Mouse (Mus musculus) midbrain, embryonic 16.5 days (tissue): ENCODE measurements around the gene Gm49450. TPM values are rescaled to one million over a fixed set of nuclear protein-coding genes. Genes with fewer than 3 reads are reported as not detected.

Source experiments
- ATAC-seq: fragments of 200-750 bp; cut with Nextera tagmentation; 2 replicates; pipeline ENCODE4 v1.8.0; 2017; ENCODE audit warnings: moderate TSS enrichment
- H3K27ac ChIP-seq: fragments of 300-500 bp; sonication (generic); 2 replicates; pipeline ENCODE4 v1.5.1; 2014; ENCODE audit warnings: mild to moderate bottlenecking, low read length, mixed read lengths
- H3K27me3 ChIP-seq: fragments of 300-500 bp; sonication (generic); 2 replicates; pipeline ENCODE4 v1.6.1; 2014; ENCODE audit warnings: low read depth, low read length, mixed read lengths; ENCODE audit not compliant: control insufficient read depth, insufficient read depth
- H3K36me3 ChIP-seq: fragments of 300-500 bp; sonication (generic); 2 replicates; pipeline ENCODE4 v1.6.1; 2014; ENCODE audit warnings: mild to moderate bottlenecking, low read length, moderate library complexity, mixed read lengths; ENCODE audit not compliant: control insufficient read depth, insufficient read depth
- H3K4me1 ChIP-seq: fragments of 300-500 bp; sonication (generic); 2 replicates; pipeline ENCODE4 v1.6.1; 2014; ENCODE audit warnings: mild to moderate bottlenecking, low read length, mixed read lengths; ENCODE audit not compliant: control insufficient read depth, insufficient read depth
- H3K4me2 ChIP-seq: fragments of 300-500 bp; sonication (generic); 2 replicates; pipeline ENCODE4 v1.6.1; 2014; ENCODE audit warnings: mild to moderate bottlenecking, low read length, mixed read lengths
- H3K4me3 ChIP-seq: fragments of 300-500 bp; sonication (generic); 2 replicates; pipeline ENCODE4 v1.5.1; 2014; ENCODE audit warnings: low read depth, mild to moderate bottlenecking, low read length, moderate library complexity, mixed read lengths
- H3K9ac ChIP-seq: fragments of 300-500 bp; sonication (generic); 2 replicates; pipeline ENCODE4 v1.6.1; 2014; ENCODE audit warnings: low read depth, low read length, mixed read lengths
- H3K9me3 ChIP-seq: fragments of 300-500 bp; sonication (generic); replicated peaks from 2 replicates; pipeline ENCODE4 v1.6.1; 2014; ENCODE audit warnings: mild to moderate bottlenecking, low read length, mixed read lengths; ENCODE audit not compliant: control insufficient read depth, poor library complexity, severe bottlenecking
- WGBS: fragments of 180-500 bp; shearing (Covaris S2); extraction: QIAGEN DNeasy Blood & Tissue Kit; methylation state at CpG from one replicate; pipeline ENCODE4 v1.1.7; 2014; 5-methylcytosine and 5-hydroxymethylcytosine counted together
- polyA plus RNA-seq: library from polyadenylated mRNA; unstranded; fragments of >200 nt; fragmentation: Nextera tagmentation; extraction: Ambion mirVana; gene quantifications from 2 replicates; pipeline ENCODE4 v1.2.1, GENCODE M21; 2015

The Gm49450 gene
- polyA plus RNA-seq, 1 experiment from 2014 or later = not detected

DNA sequence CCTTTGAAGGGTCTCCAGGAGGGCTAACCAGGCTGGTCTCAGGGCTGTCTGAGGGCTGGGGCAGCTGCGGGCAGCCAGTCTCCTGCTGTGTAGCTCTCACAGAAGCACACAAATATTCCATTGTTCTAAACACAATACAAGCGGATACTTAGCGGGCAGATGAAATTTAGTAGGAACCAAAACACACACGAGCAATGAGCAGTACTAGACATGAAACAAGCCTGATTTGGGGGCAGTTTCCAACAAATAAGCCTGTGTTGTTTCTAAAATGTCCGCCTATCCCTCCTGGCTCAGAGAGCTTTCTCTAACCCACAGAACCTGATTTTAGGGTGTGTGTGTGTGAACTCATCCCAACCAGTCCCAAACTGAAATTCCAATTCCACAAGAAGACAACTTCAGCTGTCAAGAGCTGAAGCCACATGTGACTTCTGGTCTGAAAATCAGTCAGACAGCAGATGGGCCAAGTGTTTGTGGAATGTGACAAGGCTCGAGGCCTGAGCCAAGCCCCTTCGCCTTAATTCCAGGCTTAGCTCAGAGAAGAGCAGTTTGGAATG lies 33.8 kb upstream of the Gm49450 start:
- ATAC-seq = no peak
- Histone ChIP-seq H3K4me3 (peak overlapping the region; percentile 42), H3K36me3 (no peaks in the 10 kb centered on the region), H3K27me3 (no peaks in the 10 kb centered on the region), H3K4me1 (peaks cover 64% of the 10 kb centered on the region), H3K27ac (peak overlapping the region; percentile 100), H3K9ac (peak overlapping the region; percentile 78), H3K4me2 (peak overlapping the region; percentile 74), H3K9me3 (no peaks in the 10 kb centered on the region)
- WGBS = 1% methylated on average over 7 of the region's 7 CpGs

- ATAC-seq = 0 out of 2 replicates have a peak, but pooled peaks have one; percentile 25
- Histone ChIP-seq H3K4me3 (peak overlapping the region; percentile 42), H3K27me3 (no peaks in the 10 kb centered on the region), H3K27ac (peak overlapping the region; percentile 100), H3K4me2 (peak overlapping the region; percentile 74), H3K9ac (peak overlapping the region; percentile 78), H3K4me1 (peaks cover 64% of the 10 kb centered on the region), H3K36me3 (no peaks in the 10 kb centered on the region), H3K9me3 (no peaks in the 10 kb centered on the region)
- 7% methylated on average over 12 of the region's 12 CpGs for WGBS
Measured at GRCm38 (mm10) chr15:98985982-98986715, 32.8 kb upstream of the Gm49450 start.

DNA sequence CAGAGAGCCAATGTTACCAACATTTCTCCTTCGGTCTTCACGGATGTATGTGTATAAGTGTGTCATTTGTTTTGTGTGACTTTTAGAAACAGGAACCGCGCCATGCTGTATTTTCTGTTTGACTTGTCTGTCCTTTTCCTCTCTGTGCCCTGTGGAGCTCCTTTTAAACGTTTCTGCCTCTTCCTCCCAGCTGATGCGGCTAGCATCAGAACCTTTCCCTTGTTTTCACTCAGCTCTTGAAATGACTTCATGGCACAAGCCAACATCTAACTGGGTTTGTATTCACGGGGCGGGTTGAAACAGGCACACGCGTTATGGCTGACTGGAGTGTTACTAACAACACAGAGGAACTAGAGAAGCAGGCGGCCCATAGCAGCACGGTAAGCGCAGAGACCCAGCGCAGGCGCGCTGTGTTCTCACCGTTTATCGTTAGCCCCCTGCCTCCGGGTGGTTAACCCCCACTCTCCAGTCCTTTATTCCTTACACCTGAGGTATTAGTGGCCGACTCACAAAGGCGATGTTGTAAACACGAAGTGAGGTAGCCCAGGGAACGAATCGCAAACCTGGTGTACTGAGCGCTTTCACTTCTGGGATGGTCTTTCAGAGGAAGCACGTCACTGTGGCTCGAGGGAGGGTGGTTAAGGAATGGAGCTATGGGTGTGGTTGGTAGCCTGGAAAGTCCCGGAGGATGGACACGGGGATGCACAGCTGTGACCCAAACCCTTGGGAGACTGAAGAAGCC lies 32.1 kb upstream of the Gm49450 start:
- 1% methylated on average over 29 of the region's 29 CpGs for WGBS
- no peaks in the 10 kb centered on the region for H3K36me3 ChIP-seq

DNA sequence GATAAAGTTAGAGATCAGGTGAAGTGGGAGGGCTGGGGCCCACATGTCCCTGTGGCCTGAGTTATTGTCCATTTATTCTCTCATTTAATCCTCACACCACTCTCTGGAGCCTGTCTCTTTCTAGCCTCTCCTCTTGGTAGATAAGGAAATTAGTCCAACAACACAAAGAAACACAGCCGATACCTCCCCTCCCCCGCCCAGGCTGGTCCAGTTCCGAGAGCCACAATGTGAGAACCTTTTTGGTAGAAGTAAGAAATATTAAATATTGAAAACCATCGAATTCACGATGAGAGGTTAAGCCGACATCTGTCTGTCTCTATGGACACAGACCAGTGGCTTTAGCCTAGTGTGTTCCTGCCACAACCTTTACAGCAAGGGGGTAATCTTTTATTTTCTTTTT lies 31.3 kb upstream of the Gm49450 start:
- no peak for ATAC-seq
- Histone ChIP-seq H3K27me3 (no peaks in the 10 kb centered on the region), H3K27ac (peak overlapping the region; percentile 100), H3K4me2 (peak overlapping the region; percentile 74), H3K36me3 (no peaks in the 10 kb centered on the region), H3K4me1 (peaks cover 55% of the 10 kb centered on the region), H3K4me3 (peak overlapping the region; percentile 42), H3K9me3 (no peaks in the 10 kb centered on the region), H3K9ac (peak overlapping the region; percentile 78)
- 15% methylated on average over 6 of the region's 6 CpGs for WGBS

More for the DNA sequence above, 32.1 kb upstream of the Gm49450 start:
- Histone ChIP-seq H3K9ac (peak overlapping the region; percentile 78), H3K4me2 (peak overlapping the region; percentile 74), H3K9me3 (no peaks in the 10 kb centered on the region), H3K4me3 (peak overlapping the region; percentile 42), H3K27me3 (no peaks in the 10 kb centered on the region), H3K27ac (peak overlapping the region; percentile 100), H3K4me1 (peaks cover 57% of the 10 kb centered on the region)
- peak; percentile 77 for ATAC-seq

DNA sequence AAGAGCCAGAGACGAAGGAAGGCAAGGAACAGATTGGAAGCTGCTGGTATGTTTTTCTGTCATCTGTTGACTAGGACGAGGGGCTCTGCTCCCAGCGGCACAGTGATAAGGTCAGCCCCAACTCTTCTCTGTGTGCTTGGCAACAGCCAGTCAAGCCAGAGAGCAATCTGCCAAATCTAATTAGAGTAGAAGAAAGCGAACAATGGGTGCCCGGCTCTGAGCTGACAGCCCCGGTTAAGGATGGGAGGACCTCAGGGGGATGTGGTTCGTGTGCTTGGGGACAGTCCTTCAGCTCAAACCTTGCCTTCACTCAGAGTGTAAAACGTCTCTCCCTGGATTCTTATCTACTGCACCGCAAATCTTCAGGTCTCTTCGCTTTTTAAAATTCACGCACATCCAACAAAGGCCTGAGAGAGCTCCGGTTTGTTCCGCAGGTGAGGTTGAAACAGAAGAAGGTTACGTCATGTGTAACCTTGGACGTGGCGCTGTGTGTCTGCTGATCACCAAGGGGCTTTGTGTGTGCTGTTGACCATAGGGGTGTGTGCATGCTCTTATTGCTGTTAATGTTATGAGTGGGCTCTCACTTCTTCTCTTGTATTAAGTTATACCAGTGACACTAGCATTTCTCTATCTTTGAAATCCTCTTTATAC lies 30.2 kb upstream of the Gm49450 start:
- ATAC-seq = peak; percentile 40; the same call in 1 of the 2 replicates

GRCm38 (mm10) chr15:98982100-98982499 lies 28.7 kb upstream of the Gm49450 start:
- no peak for ATAC-seq
- Histone ChIP-seq H3K4me2 (peak overlapping the region; percentile 17; the same call in 1 of the 2 replicates), H3K36me3 (no peaks in the 10 kb centered on the region), H3K4me3 (no peak overlapping the region), H3K27me3 (no peaks in the 10 kb centered on the region), H3K9me3 (no peaks in the 10 kb centered on the region), H3K27ac (peak overlapping the region; percentile 100), H3K9ac (no peak overlapping the region), H3K4me1 (peaks cover 49% of the 10 kb centered on the region)
- 63% methylated on average over 6 of the region's 6 CpGs for WGBS

More for the DNA sequence above, 30.2 kb upstream of the Gm49450 start:
- Histone ChIP-seq H3K9ac (peak overlapping the region; percentile 68), H3K27me3 (no peaks in the 10 kb centered on the region), H3K4me3 (peak overlapping the region; percentile 42), H3K4me1 (peaks cover 49% of the 10 kb centered on the region), H3K27ac (peak overlapping the region; percentile 100), H3K36me3 (no peaks in the 10 kb centered on the region), H3K4me2 (peak overlapping the region; percentile 74), H3K9me3 (no peaks in the 10 kb centered on the region)
- WGBS = 5% methylated on average over 16 of the region's 16 CpGs

- ATAC-seq = no peak
- H3K4me3 ChIP-seq = no peak overlapping the region
- WGBS = 24% methylated on average over 7 of the region's 7 CpGs
- H3K9ac ChIP-seq = no peak overlapping the region; the same call in 1 of the 2 replicates
- peak overlapping the region; percentile 61 for H3K27ac ChIP-seq
- no peaks in the 10 kb centered on the region for H3K27me3 ChIP-seq
- no peaks in the 10 kb centered on the region for H3K36me3 ChIP-seq
- no peaks in the 10 kb centered on the region for H3K9me3 ChIP-seq
- peaks cover 51% of the 10 kb centered on the region for H3K4me1 ChIP-seq
- no peak overlapping the region for H3K4me2 ChIP-seq
Measured at GRCm38 (mm10) chr15:98980012-98980614, 26.8 kb upstream of the Gm49450 start.

DNA sequence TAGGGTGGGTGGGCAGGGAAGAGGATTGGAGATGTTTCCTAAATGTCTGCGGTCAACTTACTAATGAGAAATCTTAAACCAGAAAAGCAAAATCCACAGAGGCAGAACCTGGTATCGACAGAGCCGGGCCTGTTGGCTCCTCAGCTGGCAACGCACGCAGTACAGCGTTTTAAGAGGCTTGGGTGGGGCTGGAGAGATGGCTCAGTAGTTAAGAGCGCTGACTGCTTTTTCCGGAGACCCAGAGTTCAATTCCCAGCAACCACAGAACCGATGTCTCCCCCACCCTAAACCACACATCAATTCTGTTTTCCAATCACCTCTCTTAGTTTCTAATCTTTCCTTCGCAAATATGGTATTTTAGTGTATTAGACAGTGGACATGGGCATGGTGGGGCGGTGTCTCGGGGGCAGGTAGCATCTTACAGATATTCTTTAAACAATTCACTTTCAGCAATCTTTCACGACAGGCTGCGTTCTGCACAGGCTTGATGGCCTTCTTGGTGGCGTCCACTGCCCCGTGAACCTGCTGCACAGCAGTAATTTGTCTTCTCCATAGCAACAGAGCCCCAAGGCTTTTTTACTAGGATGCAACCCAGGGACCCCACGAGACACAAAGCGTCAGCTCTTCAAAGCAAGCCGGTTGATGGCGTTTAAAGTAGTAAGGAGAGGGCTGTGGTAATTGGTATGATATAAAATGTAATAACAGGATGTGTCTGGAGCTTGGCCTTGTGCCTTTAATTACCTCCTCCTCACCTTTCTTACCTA lies 25.2 kb upstream of the Gm49450 start:
- Histone ChIP-seq H3K4me2 (peak overlapping the region; percentile 53), H3K27me3 (no peaks in the 10 kb centered on the region), H3K4me3 (peak overlapping the region; percentile 11), H3K4me1 (peaks cover 51% of the 10 kb centered on the region), H3K27ac (peak overlapping the region; percentile 91), H3K9ac (peak overlapping the region; percentile 58), H3K36me3 (no peaks in the 10 kb centered on the region), H3K9me3 (no peaks in the 10 kb centered on the region)
- no peak for ATAC-seq
- 22% methylated on average over 20 of the region's 20 CpGs for WGBS
